Mouse (Mus musculus): ENCODE data around the gene Eif4g3. TPM values are rescaled to one million over a fixed set of nuclear protein-coding genes. Genes with fewer than 3 reads are reported as not detected.

Eif4g3 gene
- polyA plus RNA-seq (2015; fragmentation: Nextera tagmentation; extraction: Ambion mirVana), result 45.7 and 49.5 TPM in 2 replicates

DNA sequence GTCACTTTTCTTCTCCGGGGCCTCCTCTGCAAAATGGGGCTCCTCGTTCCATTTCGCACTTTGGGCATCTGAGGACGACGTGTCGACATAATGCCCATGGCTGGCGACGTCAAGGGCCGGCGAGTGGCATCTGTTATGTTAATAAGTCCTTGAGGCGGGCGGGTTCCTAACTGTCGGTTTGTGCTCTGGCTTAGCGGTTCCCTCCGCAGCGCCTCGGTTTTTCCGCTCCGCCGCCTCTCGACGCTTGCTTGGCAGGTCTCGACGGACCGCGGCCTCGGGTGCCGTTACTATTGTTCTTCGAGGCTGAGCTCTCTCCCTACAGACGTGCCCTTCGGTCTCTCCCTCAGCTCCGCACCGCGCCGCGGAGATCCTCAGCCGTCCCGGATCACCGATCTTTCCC lies at the start of gene Eif4g3:
TSS of gene Eif4g3 (plus strand) at position 133 of the 400 bp plus-strand sequence.
- peak within 1 kb of the TSS; percentile 64 for H3K4me2 ChIP-seq
- no peaks in the 10 kb centered on the region for H3K27me3 ChIP-seq (replicated peaks)
- peaks cover under 1% of the 10 kb centered on the region; the same call in 1 of the 2 replicates for H3K36me3 ChIP-seq
- ATAC-seq (ENCODE audit: low FRiP score), result no peak
- peak within 1 kb of the TSS; percentile 94 for H3K4me3 ChIP-seq (replicated peaks)
- peak within 1 kb of the TSS; percentile 99 for H3K9ac ChIP-seq (replicated peaks)
- peak within 1 kb of the TSS; percentile 96 for H3K27ac ChIP-seq (replicated peaks)
- H3K4me1 ChIP-seq, result peaks cover 31% of the 10 kb centered on the region
- 2% methylated on average over 39 of the region's 39 CpGs for WGBS
- no peaks in the 10 kb centered on the region for H3K9me3 ChIP-seq (replicated peaks)

DNA sequence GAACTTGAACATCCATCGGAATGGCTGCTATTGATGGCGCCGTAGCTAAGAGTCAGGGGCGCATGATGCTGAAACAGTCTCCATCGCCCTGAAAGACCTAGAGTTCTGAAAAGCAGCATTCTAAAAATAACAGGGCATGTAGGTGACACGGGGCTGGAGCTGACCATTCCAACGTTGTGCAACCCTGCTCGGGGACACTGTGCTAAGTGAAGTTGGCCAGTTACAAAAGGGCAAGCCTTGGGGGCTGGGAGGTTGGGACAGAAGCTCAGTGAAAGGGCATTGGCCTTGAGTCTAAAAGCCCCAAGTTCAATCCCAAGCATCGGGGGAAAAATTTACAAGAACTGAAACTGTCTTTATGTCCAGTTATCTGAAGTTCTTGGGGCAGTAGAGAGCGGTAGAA lies 49.3 kb upstream of the Eif4g3 start:
- H3K27ac ChIP-seq (replicated peaks), result no peak overlapping the region
- no peak overlapping the region for H3K9ac ChIP-seq (replicated peaks)
- H3K9me3 ChIP-seq (replicated peaks), result no peaks in the 10 kb centered on the region
- 91% methylated on average over 10 of the region's 10 CpGs for WGBS
- H3K4me3 ChIP-seq (replicated peaks), result no peak overlapping the region
- peaks cover 43% of the 10 kb centered on the region for H3K36me3 ChIP-seq
- H3K4me2 ChIP-seq, result no peak overlapping the region
- peaks cover 26% of the 10 kb centered on the region for H3K4me1 ChIP-seq
- H3K27me3 ChIP-seq (replicated peaks), result no peaks in the 10 kb centered on the region
- ATAC-seq (ENCODE audit: low FRiP score), result no peak

GRCm38 (mm10) chr4:137945376-137945775 lies 47.4 kb upstream of the Eif4g3 start:
- peaks cover 48% of the 10 kb centered on the region for H3K36me3 ChIP-seq
- no peak overlapping the region for H3K27ac ChIP-seq (replicated peaks)
- H3K9ac ChIP-seq (replicated peaks), result no peak overlapping the region
- no peak for ATAC-seq (ENCODE audit: low FRiP score)
- H3K4me3 ChIP-seq (replicated peaks), result no peak overlapping the region
- 72% methylated on average over 4 of the region's 4 CpGs for WGBS
- peaks cover 19% of the 10 kb centered on the region for H3K4me1 ChIP-seq
- no peak overlapping the region for H3K4me2 ChIP-seq
- no peaks in the 10 kb centered on the region for H3K9me3 ChIP-seq (replicated peaks)
- H3K27me3 ChIP-seq (replicated peaks), result no peaks in the 10 kb centered on the region

GRCm38 (mm10) chr4:137946419-137946818 lies 46.4 kb upstream of the Eif4g3 start:
- H3K4me3 ChIP-seq (replicated peaks), result no peak overlapping the region
- no peak overlapping the region for H3K4me2 ChIP-seq
- no peak overlapping the region for H3K9ac ChIP-seq (replicated peaks)
- peaks cover 16% of the 10 kb centered on the region for H3K4me1 ChIP-seq
- H3K27ac ChIP-seq (replicated peaks), result no peak overlapping the region
- no peaks in the 10 kb centered on the region for H3K27me3 ChIP-seq (replicated peaks)
- ATAC-seq (ENCODE audit: low FRiP score), result no peak
- peaks cover 46% of the 10 kb centered on the region for H3K36me3 ChIP-seq
- WGBS, result 89% methylated on average over 8 of the region's 11 CpGs
- no peaks in the 10 kb centered on the region for H3K9me3 ChIP-seq (replicated peaks)

- ATAC-seq (ENCODE audit: low FRiP score), result no peak
- peaks cover 53% of the 10 kb centered on the region for H3K36me3 ChIP-seq
- 41% methylated on average over 4 of the region's 4 CpGs for WGBS
Measured at GRCm38 (mm10) chr4:137952840-137953239, 40.0 kb upstream of the Eif4g3 start.

GRCm38 (mm10) chr4:137954184-137954583 lies 38.6 kb upstream of the Eif4g3 start:
- no peaks in the 10 kb centered on the region for H3K4me1 ChIP-seq
- 85% methylated on average over 2 of the region's 2 CpGs for WGBS
- H3K27me3 ChIP-seq (replicated peaks), result no peaks in the 10 kb centered on the region
- peaks cover 51% of the 10 kb centered on the region for H3K36me3 ChIP-seq
- ATAC-seq (ENCODE audit: low FRiP score), result no peak
- H3K4me2 ChIP-seq, result no peak overlapping the region
- no peak overlapping the region for H3K4me3 ChIP-seq (replicated peaks)
- no peaks in the 10 kb centered on the region for H3K9me3 ChIP-seq (replicated peaks)
- no peak overlapping the region for H3K9ac ChIP-seq (replicated peaks)
- H3K27ac ChIP-seq (replicated peaks), result no peak overlapping the region

More at GRCm38 (mm10) chr4:137952840-137953239, 40.0 kb upstream of the Eif4g3 start:
- Histone ChIP-seq H3K9me3 (replicated peaks) (no peaks in the 10 kb centered on the region), H3K4me1 (no peaks in the 10 kb centered on the region), H3K4me3 (replicated peaks) (no peak overlapping the region), H3K27me3 (replicated peaks) (no peaks in the 10 kb centered on the region), H3K27ac (replicated peaks) (no peak overlapping the region), H3K9ac (replicated peaks) (no peak overlapping the region), H3K4me2 (no peak overlapping the region)

DNA sequence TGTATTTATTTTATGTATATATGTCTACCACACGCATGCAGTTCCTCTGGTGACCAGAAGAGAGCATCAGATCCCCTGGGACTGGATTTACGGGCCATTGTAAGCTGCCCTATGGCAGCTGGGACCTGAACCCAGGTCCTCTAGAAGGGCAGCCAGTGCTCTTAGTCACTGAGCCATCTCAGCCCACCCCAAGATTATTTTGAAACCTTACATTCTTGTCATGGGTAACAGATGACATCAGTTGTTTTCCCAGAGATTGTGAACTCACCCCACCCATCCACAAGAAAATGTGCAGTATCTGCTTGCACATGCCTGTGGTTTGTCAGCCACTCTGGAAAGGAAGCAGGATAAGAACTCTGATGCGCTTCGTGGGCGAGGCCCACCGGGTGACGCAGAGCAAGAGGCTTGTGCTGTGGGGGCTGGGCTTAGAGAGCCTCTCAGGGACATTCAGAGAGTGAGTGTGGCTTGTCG lies 37.9 kb upstream of the Eif4g3 start:
- ATAC-seq (ENCODE audit: low FRiP score), result no peak
- no peaks in the 10 kb centered on the region for H3K27me3 ChIP-seq (replicated peaks)
- H3K4me3 ChIP-seq (replicated peaks), result no peak overlapping the region
- no peak overlapping the region for H3K27ac ChIP-seq (replicated peaks)
- no peak overlapping the region for H3K9ac ChIP-seq (replicated peaks)
- H3K36me3 ChIP-seq, result peaks cover 51% of the 10 kb centered on the region
- H3K4me2 ChIP-seq, result no peak overlapping the region
- no peaks in the 10 kb centered on the region for H3K4me1 ChIP-seq
- 92% methylated on average over 8 of the region's 8 CpGs for WGBS
- no peaks in the 10 kb centered on the region for H3K9me3 ChIP-seq (replicated peaks)

GRCm38 (mm10) chr4:137956260-137956659 lies 36.6 kb upstream of the Eif4g3 start:
- WGBS, result 96% methylated on average over 15 of the region's 15 CpGs
- no peaks in the 10 kb centered on the region for H3K9me3 ChIP-seq (replicated peaks)
- ATAC-seq (ENCODE audit: low FRiP score), result no peak
- H3K9ac ChIP-seq (replicated peaks), result no peak overlapping the region
- H3K27ac ChIP-seq (replicated peaks), result no peak overlapping the region
- no peaks in the 10 kb centered on the region for H3K27me3 ChIP-seq (replicated peaks)
- no peak overlapping the region for H3K4me3 ChIP-seq (replicated peaks)
- no peaks in the 10 kb centered on the region for H3K4me1 ChIP-seq
- no peak overlapping the region for H3K4me2 ChIP-seq
- H3K36me3 ChIP-seq, result peaks cover 50% of the 10 kb centered on the region

DNA sequence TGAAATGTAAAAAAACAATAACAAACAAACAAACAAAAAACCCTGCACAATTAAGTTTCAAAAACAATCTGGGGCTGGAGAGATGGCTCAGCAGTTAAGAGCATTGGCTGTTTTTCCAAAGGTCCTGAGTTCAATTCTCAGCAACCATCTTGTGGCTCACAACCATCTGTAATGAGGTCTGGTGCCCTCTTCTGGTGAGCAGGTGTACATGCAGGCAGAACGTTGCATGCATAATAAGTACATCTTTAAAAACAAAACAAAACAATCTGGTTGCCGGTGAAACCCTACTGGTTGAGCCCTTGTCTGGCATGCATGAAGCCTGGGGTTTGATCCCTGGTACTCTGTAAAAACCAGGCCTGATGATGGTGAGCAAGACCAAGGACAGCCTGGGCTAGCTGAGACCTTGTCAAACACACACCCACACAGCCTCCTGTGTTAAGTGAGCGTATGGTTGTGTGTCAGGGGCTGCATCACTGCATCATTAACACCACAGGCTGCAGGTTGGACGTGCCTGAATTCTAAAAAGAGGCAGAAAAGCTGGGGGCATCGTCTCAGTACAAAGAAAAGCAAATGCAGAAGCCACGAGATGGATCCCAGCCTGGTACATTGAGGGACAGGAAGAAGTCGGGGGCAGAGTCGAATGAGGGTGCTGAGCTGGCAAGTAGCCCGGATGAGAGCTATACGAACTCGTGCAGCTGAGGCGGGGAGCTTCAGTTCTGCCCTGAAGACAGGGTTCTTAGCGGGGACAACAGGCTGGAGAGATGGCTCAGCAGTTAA lies 32.7 kb upstream of the Eif4g3 start:
- Histone ChIP-seq H3K4me1 (0 out of 2 replicates have a peak, but pooled peaks cover 4% of the 10 kb centered on the region), H3K9ac (replicated peaks) (no peak overlapping the region), H3K4me2 (no peak overlapping the region), H3K36me3 (peaks cover 65% of the 10 kb centered on the region), H3K9me3 (replicated peaks) (no peaks in the 10 kb centered on the region), H3K27me3 (replicated peaks) (no peaks in the 10 kb centered on the region), H3K4me3 (replicated peaks) (no peak overlapping the region), H3K27ac (replicated peaks) (no peak overlapping the region)
- no peak for ATAC-seq (ENCODE audit: low FRiP score)
- 81% methylated on average over 13 of the region's 13 CpGs for WGBS

DNA sequence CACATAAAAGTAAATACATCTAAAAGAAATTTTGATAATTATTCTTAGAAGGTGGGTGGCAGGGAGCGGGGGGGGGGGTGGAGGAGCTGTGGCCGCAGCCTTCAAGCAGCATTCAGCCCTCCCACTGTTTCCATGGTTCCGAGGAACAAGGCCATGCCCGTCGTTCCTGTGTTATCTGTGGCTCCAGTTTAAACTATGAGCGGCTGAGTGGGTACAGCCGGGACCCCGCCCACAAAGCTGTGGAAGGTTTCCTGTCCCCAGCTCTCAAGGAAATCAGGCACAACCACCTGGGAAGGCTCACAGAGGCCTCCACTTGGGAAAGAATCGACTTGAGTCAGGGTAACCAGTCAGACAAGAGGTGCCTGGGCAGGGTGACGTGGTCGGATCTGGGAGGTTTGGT lies 32.1 kb upstream of the Eif4g3 start:
- WGBS, result 82% methylated on average over 11 of the region's 11 CpGs
- ATAC-seq (ENCODE audit: low FRiP score), result no peak
- no peak overlapping the region for H3K9ac ChIP-seq (replicated peaks)
- H3K4me1 ChIP-seq, result 0 out of 2 replicates have a peak, but pooled peaks cover 4% of the 10 kb centered on the region
- H3K36me3 ChIP-seq, result peaks cover 60% of the 10 kb centered on the region
- no peak overlapping the region for H3K27ac ChIP-seq (replicated peaks)
- H3K27me3 ChIP-seq (replicated peaks), result no peaks in the 10 kb centered on the region
- no peak overlapping the region for H3K4me3 ChIP-seq (replicated peaks)
- H3K9me3 ChIP-seq (replicated peaks), result no peaks in the 10 kb centered on the region
- no peak overlapping the region for H3K4me2 ChIP-seq

DNA sequence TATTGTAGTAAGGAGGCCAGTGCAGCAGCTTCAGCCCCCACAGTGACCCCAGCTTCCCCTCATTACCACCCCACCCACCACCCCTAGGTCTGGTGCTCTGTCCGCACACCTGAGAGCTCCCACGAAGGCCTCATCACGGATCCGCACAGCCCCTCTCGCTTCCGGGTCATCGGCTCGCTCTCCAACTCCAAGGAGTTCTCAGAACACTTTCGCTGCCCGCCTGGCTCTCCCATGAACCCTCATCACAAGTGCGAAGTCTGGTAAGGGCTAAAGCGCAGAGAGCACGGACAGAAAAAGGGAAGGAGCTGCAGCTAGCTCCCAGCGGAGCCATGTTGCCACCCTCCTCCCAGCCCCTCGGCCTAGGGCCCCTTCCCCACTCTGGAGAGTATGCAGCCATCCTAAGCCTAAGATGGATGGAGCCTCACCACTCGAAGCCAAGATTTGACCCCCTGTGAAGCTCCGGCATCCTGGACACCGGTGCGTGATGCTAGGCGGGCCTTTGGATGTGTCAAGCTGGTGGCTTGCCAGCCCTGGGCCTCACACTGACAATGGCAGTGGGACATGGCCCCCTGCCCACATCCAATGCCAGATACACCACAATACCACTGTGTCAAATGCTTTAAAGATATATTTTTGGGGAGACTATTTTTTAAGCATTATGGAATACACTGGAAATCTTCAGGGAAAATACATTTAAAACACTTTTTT lies 30.0 kb upstream of the Eif4g3 start:
- ATAC-seq (ENCODE audit: low FRiP score), result peak; percentile 37; the same call in 1 of the 2 replicates
- Histone ChIP-seq H3K4me1 (0 out of 2 replicates have a peak, but pooled peaks cover 4% of the 10 kb centered on the region), H3K4me3 (replicated peaks) (no peak overlapping the region), H3K27ac (replicated peaks) (no peak overlapping the region), H3K36me3 (peaks cover 53% of the 10 kb centered on the region), H3K9me3 (replicated peaks) (no peaks in the 10 kb centered on the region), H3K27me3 (replicated peaks) (no peaks in the 10 kb centered on the region), H3K4me2 (no peak overlapping the region), H3K9ac (replicated peaks) (no peak overlapping the region)
- WGBS, result 81% methylated on average over 20 of the region's 20 CpGs

GRCm38 (mm10) chr4:137963431-137963830 lies 29.4 kb upstream of the Eif4g3 start:
- H3K27ac ChIP-seq (replicated peaks), result no peak overlapping the region
- no peak overlapping the region for H3K4me3 ChIP-seq (replicated peaks)
- H3K27me3 ChIP-seq (replicated peaks), result no peaks in the 10 kb centered on the region
- WGBS, result 83% methylated on average over 6 of the region's 6 CpGs
- no peak overlapping the region for H3K4me2 ChIP-seq
- no peak overlapping the region for H3K9ac ChIP-seq (replicated peaks)
- H3K36me3 ChIP-seq, result peaks cover 48% of the 10 kb centered on the region
- H3K4me1 ChIP-seq, result 0 out of 2 replicates have a peak, but pooled peaks cover 4% of the 10 kb centered on the region
- no peaks in the 10 kb centered on the region for H3K9me3 ChIP-seq (replicated peaks)
- no peak for ATAC-seq (ENCODE audit: low FRiP score)
